Mouse (Mus musculus): ENCODE measurements around the gene Olfr1251.
"Not testable (repeated sequence)": the region's sequence is repeated elsewhere in the genome, so short reads cannot be mapped to it uniquely, and the experiment has no call there.

Olfr1251 gene

GRCm38 (mm10) chr2:89671836-89672235 lies at the start of gene Olfr1251:
TSS of gene Olfr1251 (minus strand) at chr2:89671936.
- DNase-seq (ENCODE audit: low read depth, low spot score): no peak

DNA sequence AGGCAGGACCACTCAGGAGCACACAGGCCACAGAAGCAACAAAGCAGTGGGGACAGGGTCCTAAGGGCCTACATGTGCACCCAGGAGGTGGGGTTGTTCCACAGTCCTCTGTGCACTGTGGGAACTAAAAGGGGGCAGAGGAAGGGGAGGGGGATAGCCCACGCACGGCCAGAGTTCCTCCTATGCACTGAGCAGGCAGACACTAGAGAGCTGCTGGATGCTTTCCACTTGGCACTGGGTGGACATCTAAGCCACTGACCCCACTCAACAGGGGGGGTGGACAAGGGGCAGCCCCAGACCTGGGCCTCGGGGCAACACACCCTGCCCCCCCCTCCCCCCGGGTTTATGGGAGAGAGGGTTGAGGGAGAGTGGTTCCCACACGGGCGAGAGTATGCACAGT lies 20.2 kb upstream of the Olfr1251 start:
- no peak for DNase-seq (ENCODE audit: low read depth, low spot score)

DNA sequence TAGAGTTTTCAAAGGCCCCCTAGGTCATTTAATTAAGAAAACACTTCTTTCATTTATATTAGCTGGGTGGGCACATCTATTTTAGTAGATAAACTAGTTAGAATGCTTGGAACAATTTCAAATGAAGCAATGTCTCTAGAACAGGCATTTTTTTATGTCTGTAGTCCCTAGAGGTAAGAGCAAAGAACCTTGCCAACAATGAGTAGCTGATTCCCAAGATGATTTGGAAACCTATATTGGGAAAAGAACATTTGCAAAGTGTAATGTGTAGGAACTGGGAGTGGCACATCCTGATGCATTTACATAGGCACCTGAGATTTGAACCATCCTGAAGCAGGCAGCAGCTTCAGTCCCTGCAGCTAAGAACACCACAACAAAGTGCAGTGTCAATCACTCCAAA lies 10.4 kb downstream of the Olfr1251 start, which contains the start of gene Olfr1250:
TSS of gene Olfr1250 (minus strand) at position 101 of the 400 bp plus-strand sequence.
- DNase-seq (ENCODE audit: low read depth, low spot score): no peak

DNA sequence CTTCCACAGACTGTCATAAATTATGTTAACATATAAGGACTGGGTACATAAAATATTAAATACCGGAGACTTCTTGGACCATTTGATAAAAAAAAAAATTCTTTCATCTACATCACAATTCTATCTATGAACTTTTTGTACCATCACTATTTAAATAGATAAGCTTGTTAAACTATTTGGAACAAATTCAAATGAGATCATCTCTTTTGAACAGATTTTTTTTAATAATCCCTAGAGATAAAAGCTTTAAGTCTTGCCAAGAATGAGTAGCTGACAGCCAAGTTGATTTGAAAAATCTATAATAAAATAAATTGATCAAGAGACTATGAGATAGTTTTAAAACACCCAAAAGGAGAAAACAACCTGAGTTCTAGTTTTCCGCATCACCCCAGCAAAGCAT lies 36.9 kb downstream of the Olfr1251 start, which contains the start of gene Olfr1249:
TSS of gene Olfr1249 (minus strand) at position 101 of the 400 bp plus-strand sequence.
- no peak for DNase-seq (ENCODE audit: low read depth, low spot score)

GRCm38 (mm10) chr2:89618145-89618544 lies 53.6 kb downstream of the Olfr1251 start, which contains the start of gene Olfr1248:
TSS of gene Olfr1248 (minus strand) at chr2:89618245.
- not testable (repeated sequence) for DNase-seq (ENCODE audit: low read depth, low spot score)
